Mouse (Mus musculus) kidney, postnatal 14 days (tissue): Measurements from ENCODE around the gene Ccdc50.

ENCODE experiments used
- DNase-seq: peaks from one replicate; pipeline ENCODE4 v3.0.0; 2022; ENCODE audit warnings: mixed read lengths

The Ccdc50 gene

DNA sequence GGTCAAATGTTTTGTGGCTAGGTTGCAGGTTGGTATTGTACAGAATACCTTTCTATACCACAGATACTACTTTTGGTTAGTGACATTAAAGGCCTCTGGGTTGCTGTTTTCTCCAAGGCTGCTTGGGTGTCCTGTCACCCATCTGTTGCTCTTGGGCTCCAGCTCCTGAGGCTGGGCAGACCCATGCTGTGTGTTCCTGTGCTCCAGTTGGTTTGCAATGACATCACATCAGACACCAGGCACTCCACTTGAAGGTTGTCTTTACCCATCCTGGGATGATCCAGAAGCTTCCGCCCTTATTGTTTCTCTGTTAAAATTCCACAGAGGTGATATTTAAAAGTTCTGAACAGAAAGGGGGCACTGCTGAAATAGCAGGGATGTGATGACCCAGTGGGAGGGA is 8.3 kb downstream of the Ccdc50 start:
- DNase-seq = no peak

- DNase-seq = no peak
Measured at GRCm38 (mm10) chr16:27399026-27399718, 10.5 kb downstream of the Ccdc50 start.

DNA sequence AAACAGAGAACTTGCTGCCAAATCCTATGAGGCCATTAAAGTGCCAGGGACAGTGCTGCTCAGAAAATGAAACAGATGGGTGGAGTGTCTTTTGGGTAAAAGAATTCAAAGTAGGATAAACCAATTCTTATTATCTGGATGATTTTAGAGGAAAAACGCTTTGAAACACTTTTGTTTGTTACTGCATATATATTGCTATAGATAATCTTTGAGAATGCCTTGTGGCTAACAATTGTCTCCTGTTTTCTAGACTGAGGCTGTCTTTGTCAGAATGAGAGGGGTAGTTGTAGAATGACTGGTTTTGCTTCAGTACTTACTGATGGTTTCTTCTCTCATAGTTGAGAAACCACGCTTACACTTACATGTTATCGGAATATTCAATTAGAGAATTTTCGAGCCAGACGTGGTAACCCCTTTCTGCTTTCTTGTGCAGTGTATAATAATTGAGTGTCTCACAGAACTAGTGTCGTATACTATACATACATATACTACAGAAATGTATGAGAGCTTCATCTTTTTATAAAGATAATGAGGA is 11.1 kb downstream of the Ccdc50 start:
- DNase-seq = no peak

- DNase-seq = no peak
Measured at GRCm38 (mm10) chr16:27401579-27401978, 12.9 kb downstream of the Ccdc50 start.

DNA sequence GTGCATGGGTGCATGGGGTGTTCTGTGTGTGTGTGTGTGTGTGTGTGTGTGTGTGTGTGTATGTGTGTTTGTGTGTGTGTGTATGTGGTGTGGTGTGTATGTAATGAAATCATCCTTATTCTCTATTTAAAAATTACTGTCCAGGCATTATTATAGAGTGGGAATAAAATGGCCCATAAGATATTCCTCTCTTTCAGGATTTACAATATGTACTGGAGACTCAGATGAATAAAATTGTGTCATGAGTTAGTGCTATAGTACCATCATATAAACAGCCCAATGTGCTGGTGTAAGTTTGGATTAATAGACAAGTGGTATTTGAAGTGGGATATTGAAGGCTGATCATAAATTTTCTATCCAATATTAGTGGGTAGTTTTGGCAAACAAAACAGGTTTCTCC is 15.4 kb downstream of the Ccdc50 start:
- no peak for DNase-seq

DNA sequence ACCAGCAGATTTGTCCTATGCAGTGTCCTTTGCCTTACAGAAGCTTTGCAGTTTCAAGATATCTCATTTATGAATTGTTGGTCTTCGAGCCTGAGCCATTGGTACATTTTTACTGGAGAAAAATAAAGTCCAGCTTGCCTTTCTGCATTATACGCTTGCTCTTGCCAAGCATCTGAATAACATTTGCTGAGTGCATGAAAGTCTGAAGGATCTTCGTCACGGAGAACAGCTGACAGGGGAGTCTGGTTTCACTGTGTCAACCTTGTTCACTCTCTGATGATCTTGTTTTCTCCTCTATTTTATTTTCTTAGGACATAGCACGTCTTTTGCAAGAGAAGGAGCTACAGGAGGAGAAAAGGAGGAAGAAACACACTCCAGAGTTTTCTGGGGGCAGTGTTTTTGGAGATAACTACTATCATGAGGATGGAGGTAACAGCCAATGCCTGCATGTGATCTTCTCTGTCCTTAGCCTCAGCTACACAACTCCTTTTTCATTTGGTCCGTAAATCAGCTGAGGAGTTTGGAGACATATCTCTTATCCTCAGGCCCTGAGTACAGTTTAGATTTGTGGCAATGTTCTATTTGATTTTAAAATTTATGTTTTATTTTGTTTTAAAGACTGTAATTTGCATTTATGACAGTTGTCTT is 28.4 kb downstream of the Ccdc50 start:
- no peak for DNase-seq

- no peak for DNase-seq
Measured at GRCm38 (mm10) chr16:27417632-27418031, 29.0 kb downstream of the Ccdc50 start.

DNA sequence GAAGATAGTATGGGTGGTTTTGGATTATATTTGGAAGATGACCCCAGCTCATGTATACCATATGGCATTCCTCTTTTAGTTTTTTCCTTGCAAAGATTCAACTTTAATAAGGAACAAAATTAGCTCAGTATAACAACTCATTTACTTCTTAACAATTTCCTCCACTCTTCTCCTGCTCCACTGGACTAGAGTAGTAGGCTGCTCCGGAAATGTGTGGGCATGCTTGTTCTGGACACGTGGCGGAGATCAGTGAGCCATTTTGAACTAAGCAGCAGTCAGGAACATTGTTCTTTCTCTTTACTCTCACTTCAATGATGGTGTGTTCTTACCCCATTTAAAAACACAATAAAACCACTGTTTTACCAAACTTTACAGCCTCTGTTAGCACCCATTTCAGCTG is 32.3 kb downstream of the Ccdc50 start:
- DNase-seq = no peak

- DNase-seq = no peak
Measured at GRCm38 (mm10) chr16:27435034-27435433, 46.4 kb downstream of the Ccdc50 start.

GRCm38 (mm10) chr16:27443941-27444340 is 55.3 kb downstream of the Ccdc50 start:
- DNase-seq = peak; percentile 43

- no peak for DNase-seq
Measured at GRCm38 (mm10) chr16:27449360-27449759, 60.7 kb downstream of the Ccdc50 start.

DNA sequence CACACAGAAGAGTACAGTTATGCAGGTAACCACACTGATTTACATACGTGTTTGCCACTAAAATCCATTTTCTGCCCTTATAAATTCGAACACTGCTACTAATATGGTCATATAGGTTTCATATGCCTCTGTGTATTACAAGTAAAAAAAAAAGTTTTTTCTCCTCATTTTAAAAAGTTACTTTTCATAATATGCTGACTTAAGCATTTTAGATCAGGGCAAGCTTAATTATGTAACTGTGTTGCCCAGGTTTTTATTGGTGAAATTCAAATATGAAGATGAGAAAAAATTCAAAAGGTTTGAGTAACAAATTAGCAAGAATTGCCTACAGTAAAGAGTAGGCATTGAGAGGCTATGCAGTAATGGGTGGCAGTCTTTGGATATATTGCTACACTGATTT is 62.0 kb downstream of the Ccdc50 start:
- no peak for DNase-seq

DNA sequence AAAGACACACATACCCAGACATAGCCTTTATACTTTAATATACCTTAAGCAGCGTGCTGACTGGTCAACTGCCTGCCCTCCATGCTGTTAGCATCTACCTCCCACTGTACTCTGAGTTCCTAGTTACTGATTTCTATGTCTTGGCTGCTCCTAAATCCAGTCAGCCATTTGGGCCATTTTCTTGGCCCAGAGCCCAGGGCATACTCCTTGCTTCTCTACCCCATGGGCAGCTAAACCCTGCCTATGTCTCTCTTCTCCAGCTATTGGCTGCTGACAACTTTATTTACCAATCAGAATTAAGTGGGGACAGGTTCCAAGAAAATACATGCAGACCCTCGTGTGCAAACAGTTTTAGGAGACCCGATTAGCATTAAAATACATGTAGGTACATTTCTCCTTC is 64.7 kb downstream of the Ccdc50 start:
- peak; percentile 76 for DNase-seq

DNA sequence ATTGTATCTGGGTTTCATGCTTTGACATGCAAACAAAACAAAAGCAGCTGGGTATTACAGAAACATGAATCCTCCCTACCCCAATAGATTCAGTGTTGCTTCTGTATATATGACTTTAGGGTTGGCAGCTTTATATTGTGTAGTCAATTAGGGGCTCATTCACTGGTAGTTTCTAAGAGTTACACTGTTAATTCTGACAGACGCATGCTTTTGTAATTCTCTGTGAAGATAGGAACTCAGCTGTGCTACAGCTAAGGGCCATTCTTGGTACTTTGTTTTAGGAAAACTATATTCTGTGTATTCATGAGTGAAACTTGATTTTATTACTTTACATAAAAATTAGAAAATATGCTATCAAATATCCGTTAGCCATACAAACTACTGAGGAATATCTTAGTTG is 65.2 kb downstream of the Ccdc50 start:
- DNase-seq = no peak

- peak; percentile 76 for DNase-seq
Measured at GRCm38 (mm10) chr16:27457273-27457672, 68.6 kb downstream of the Ccdc50 start.

DNA sequence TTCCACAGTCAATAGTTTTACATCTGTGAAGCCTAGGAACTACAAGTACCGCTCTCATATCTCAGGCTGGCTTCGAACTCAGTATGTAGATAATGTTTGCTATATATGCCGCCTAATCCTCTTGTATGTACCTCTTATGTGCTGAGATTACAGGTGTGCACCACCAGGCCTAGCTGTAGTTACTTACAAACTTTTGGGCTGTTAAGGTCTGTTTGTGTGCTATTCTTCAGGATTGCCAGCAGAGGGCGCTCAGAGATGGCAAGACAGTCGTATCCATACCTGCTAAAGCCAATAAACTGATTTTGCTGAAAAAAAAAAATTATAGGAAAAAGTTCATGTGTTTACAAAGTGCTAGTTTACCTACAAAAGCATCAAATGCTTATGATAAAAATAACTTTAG is 80.1 kb downstream of the Ccdc50 start:
- peak; percentile 6 for DNase-seq

- DNase-seq = no peak
Measured at GRCm38 (mm10) chr16:27471389-27471788, 82.7 kb downstream of the Ccdc50 start.

- DNase-seq = no peak
Measured at GRCm38 (mm10) chr16:27483834-27484233, 95.2 kb downstream of the Ccdc50 start.
